13 mouse cellular contexts compared by ENCODE assay signal in genomic region chr12:46520942-46521341, GRCm38 (mm10).
DNase-seq lines count a peak whose midpoint lies in the region; ATAC-seq and TF ChIP-seq lines count a peak whose summit lies in the region.
"Had no signal": no experiment of that assay in that cellular context is flagged by ENCODE, and none has a peak within 500 bp of the region (broad histone marks: within the 10 kb centered on the region; RNA-seq: fewer than 3 reads in every experiment).

No protein-coding gene starts in this region.

- no peaks in the 10 kb centered on the region for H3K27me3 ChIP-seq in forebrain, embryonic 11.5 days (ENCODE audit: control insufficient read depth, insufficient read depth, low read length)
- no peaks in the 10 kb centered on the region for H3K27me3 ChIP-seq in forebrain, embryonic 10.5 days (ENCODE audit: poor library complexity, severe bottlenecking)
- no peaks in the 10 kb centered on the region for H3K27me3 ChIP-seq in forebrain, postnatal 0 days (ENCODE audit: insufficient read depth, low read length)
- no peaks in the 10 kb centered on the region for H3K27me3 ChIP-seq in limb, embryonic 11.5 days (ENCODE audit: control insufficient read depth, insufficient read depth, low read length)
- no peaks in the 10 kb centered on the region for H3K27me3 ChIP-seq in kidney, embryonic 15.5 days
- H3K27me3 ChIP-seq: intestine, embryonic 15.5 days had no signal

- H3K27ac ChIP-seq in forebrain, embryonic 11.5 days (ENCODE audit: low read depth, low read length) = no peak overlapping the region
- no peak overlapping the region for H3K27ac ChIP-seq in forebrain, embryonic 10.5 days
- no peak overlapping the region for H3K27ac ChIP-seq in forebrain, postnatal 0 days (ENCODE audit: low read depth, low read length)
- no peak overlapping the region for H3K27ac ChIP-seq in limb, embryonic 11.5 days (replicated peaks; ENCODE audit: low read depth, low read length)
- H3K27ac ChIP-seq in kidney, embryonic 15.5 days = no peak overlapping the region
- H3K27ac ChIP-seq: intestine, embryonic 15.5 days had no signal

- 25% methylated on average over 3 of the region's 3 CpGs for WGBS in forebrain, embryonic 11.5 days
- 32% methylated on average over 3 of the region's 3 CpGs for WGBS in forebrain, embryonic 10.5 days
- WGBS in forebrain, postnatal 0 days = 7% methylated on average over 3 of the region's 3 CpGs
- WGBS in limb, embryonic 11.5 days = 30% methylated on average over 3 of the region's 3 CpGs
- 77% methylated on average over 3 of the region's 3 CpGs for WGBS in kidney, embryonic 15.5 days

- TF ChIP-seq POLR2A in brain, embryonic 14.5 days (IDR thresholded peaks at IDR 0.05; ENCODE audit: borderline replicate concordance, extremely low read depth, insufficient read depth, insufficient read length, poor library complexity, severe bottlenecking) = no peak

- no peak overlapping the region for H3K4me2 ChIP-seq in forebrain, embryonic 11.5 days (ENCODE audit: low read depth, low read length, severe bottlenecking)
- no peak overlapping the region for H3K4me2 ChIP-seq in forebrain, postnatal 0 days (ENCODE audit: low read depth)
- no peak overlapping the region for H3K4me2 ChIP-seq in limb, embryonic 11.5 days (ENCODE audit: low read depth, severe bottlenecking)
- H3K4me2 ChIP-seq in kidney, embryonic 15.5 days = no peak overlapping the region
- H3K4me2 ChIP-seq: intestine, embryonic 15.5 days had no signal

- TF ChIP-seq CTCF in brain, embryonic 14.5 days (IDR thresholded peaks at IDR 0.05; ENCODE audit: borderline replicate concordance, extremely low read depth, insufficient read depth, insufficient read length) = no peak
- no peak for TF ChIP-seq CTCF in forebrain, postnatal 0 days (IDR thresholded peaks at IDR 0.05; ENCODE audit: low read depth)

- H3K36me3 ChIP-seq in forebrain, embryonic 11.5 days (ENCODE audit: control insufficient read depth, insufficient read depth, low read length) = no peaks in the 10 kb centered on the region
- no peaks in the 10 kb centered on the region for H3K36me3 ChIP-seq in forebrain, embryonic 10.5 days (replicated peaks)
- H3K36me3 ChIP-seq in forebrain, postnatal 0 days (ENCODE audit: insufficient read depth) = no peaks in the 10 kb centered on the region
- H3K36me3 ChIP-seq in limb, embryonic 11.5 days (ENCODE audit: control insufficient read depth, insufficient read depth, low read length) = no peaks in the 10 kb centered on the region
- no peaks in the 10 kb centered on the region for H3K36me3 ChIP-seq in kidney, embryonic 15.5 days
- H3K36me3 ChIP-seq: intestine, embryonic 15.5 days had no signal

- H3K4me3 ChIP-seq in forebrain, embryonic 11.5 days (ENCODE audit: low read depth, low read length) = no peak overlapping the region
- no peak overlapping the region for H3K4me3 ChIP-seq in forebrain, embryonic 10.5 days
- H3K4me3 ChIP-seq in forebrain, postnatal 0 days (ENCODE audit: low read depth, low read length) = no peak overlapping the region
- no peak overlapping the region for H3K4me3 ChIP-seq in limb, embryonic 11.5 days (ENCODE audit: low read depth, low read length)
- no peak overlapping the region for H3K4me3 ChIP-seq in kidney, embryonic 15.5 days (replicated peaks)
- H3K4me3 ChIP-seq: intestine, embryonic 15.5 days had no signal

- H3K4me1 ChIP-seq in forebrain, embryonic 11.5 days (replicated peaks; ENCODE audit: control insufficient read depth, insufficient read depth, low read length) = no peaks in the 10 kb centered on the region
- peaks cover 14% of the 10 kb centered on the region for H3K4me1 ChIP-seq in forebrain, embryonic 10.5 days
- H3K4me1 ChIP-seq in forebrain, postnatal 0 days (ENCODE audit: insufficient read depth) = no peaks in the 10 kb centered on the region
- H3K4me1 ChIP-seq in limb, embryonic 11.5 days (ENCODE audit: control insufficient read depth, insufficient read depth, low read length) = no peaks in the 10 kb centered on the region
- H3K4me1 ChIP-seq in kidney, embryonic 15.5 days = no peaks in the 10 kb centered on the region
- H3K4me1 ChIP-seq: intestine, embryonic 15.5 days had no signal

- H3K9me3 ChIP-seq in forebrain, embryonic 11.5 days (ENCODE audit: control insufficient read depth, low read length) = no peaks in the 10 kb centered on the region
- H3K9me3 ChIP-seq in forebrain, embryonic 10.5 days = no peaks in the 10 kb centered on the region
- H3K9me3 ChIP-seq in forebrain, postnatal 0 days (ENCODE audit: low read length) = no peaks in the 10 kb centered on the region
- no peaks in the 10 kb centered on the region for H3K9me3 ChIP-seq in limb, embryonic 11.5 days (ENCODE audit: control insufficient read depth, low read length)
- no peaks in the 10 kb centered on the region for H3K9me3 ChIP-seq in kidney, embryonic 15.5 days (replicated peaks)
- H3K9me3 ChIP-seq: intestine, embryonic 15.5 days had no signal

- no peak for DNase-seq in forebrain, embryonic 11.5 days (ENCODE audit: low spot score)
- no peak for DNase-seq in forebrain, embryonic 10.5 days (ENCODE audit: extremely low spot score, low spot score)
- DNase-seq in brain, embryonic 14.5 days (ENCODE audit: low read depth) = peak; percentile 89
- peak; percentile 18 for DNase-seq in forebrain, postnatal 0 days
- peak; percentile 29 for DNase-seq in limb, embryonic 11.5 days (ENCODE audit: low spot score)
- no peak for DNase-seq in adrenal gland, postnatal 25 days
- no peak for DNase-seq in heart, adult 18-20 months
- DNase-seq: adrenal gland, postnatal 14 days; gastrocnemius, postnatal 25 days; kidney, postnatal 10 days; lung, postnatal 14 days had no signal

- no peak overlapping the region for H3K9ac ChIP-seq in forebrain, embryonic 11.5 days (ENCODE audit: low read length)
- H3K9ac ChIP-seq in forebrain, postnatal 0 days = no peak overlapping the region
- H3K9ac ChIP-seq in limb, embryonic 11.5 days (ENCODE audit: low read length) = no peak overlapping the region
- no peak overlapping the region for H3K9ac ChIP-seq in kidney, embryonic 15.5 days
- H3K9ac ChIP-seq: intestine, embryonic 15.5 days had no signal

- ATAC-seq in forebrain, embryonic 11.5 days (replicated peaks; ENCODE audit: low FRiP score) = peak; percentile 73
- no peak for ATAC-seq in forebrain, postnatal 0 days
- 0 out of 2 replicates have a peak, but pooled peaks have one; percentile 54 for ATAC-seq in limb, embryonic 11.5 days (ENCODE audit: insufficient number of reproducible peaks, low FRiP score, low TSS enrichment, low read depth)
- ATAC-seq in kidney, embryonic 15.5 days (replicated peaks; ENCODE audit: low FRiP score) = no peak
- ATAC-seq: intestine, embryonic 15.5 days had no signal

Comparison
In these comparisons a context has a peak if more than half of its experiments do, and no peak if none do; other contexts are left out.
1. ATAC-seq: peak in forebrain, embryonic 11.5 days (single experiment) and limb, embryonic 11.5 days (single experiment); none in forebrain, postnatal 0 days (single experiment) and kidney, embryonic 15.5 days (single experiment).
2. DNase-seq: peak in brain, embryonic 14.5 days (single experiment), forebrain, postnatal 0 days (single experiment) and limb, embryonic 11.5 days (single experiment); none in forebrain, embryonic 11.5 days (single experiment), forebrain, embryonic 10.5 days (single experiment), adrenal gland, postnatal 25 days (single experiment) and heart, adult 18-20 months (0 of 2).